In genomic region chr6:65792923-65793322, GRCm38 (mm10) we compare ENCODE assay signal across 32 mouse cellular contexts. TPM values are rescaled to one million over a fixed set of nuclear protein-coding genes. Genes with fewer than 3 reads are reported as not detected.
DNase-seq lines count a peak whose midpoint lies in the region; ATAC-seq and TF ChIP-seq lines count a peak whose summit lies in the region.
"Had no signal": no experiment of that assay in that cellular context is flagged by ENCODE, and none has a peak within 500 bp of the region (broad histone marks: within the 10 kb centered on the region; RNA-seq: fewer than 3 reads in every experiment).

No protein-coding gene starts in this region.

- no peak overlapping the region for H3K9ac ChIP-seq in kidney, postnatal 0 days (ENCODE audit: low read depth, low read length)
- H3K9ac ChIP-seq in midbrain, embryonic 14.5 days (replicated peaks; ENCODE audit: low read length): no peak overlapping the region
- H3K9ac ChIP-seq in midbrain, embryonic 15.5 days: no peak overlapping the region
- H3K9ac ChIP-seq: forebrain, embryonic 13.5 days; hindbrain, embryonic 14.5 days; liver, embryonic 14.5 days; lung, embryonic 14.5 days had no signal

- no peaks in the 10 kb centered on the region for H3K27me3 ChIP-seq in kidney, postnatal 0 days (ENCODE audit: insufficient read depth, low read length)
- H3K27me3 ChIP-seq in midbrain, embryonic 14.5 days (ENCODE audit: control insufficient read depth, insufficient read depth, low read length): no peaks in the 10 kb centered on the region
- H3K27me3 ChIP-seq in midbrain, embryonic 15.5 days (replicated peaks): no peaks in the 10 kb centered on the region
- H3K27me3 ChIP-seq: CH12.LX; forebrain, embryonic 13.5 days had no signal

- no peaks in the 10 kb centered on the region for H3K4me1 ChIP-seq in kidney, postnatal 0 days (replicated peaks; ENCODE audit: insufficient read depth, low read length)
- no peaks in the 10 kb centered on the region for H3K4me1 ChIP-seq in midbrain, embryonic 14.5 days (ENCODE audit: control insufficient read depth, insufficient read depth, low read length)
- no peaks in the 10 kb centered on the region for H3K4me1 ChIP-seq in midbrain, embryonic 15.5 days
- H3K4me1 ChIP-seq: forebrain, embryonic 13.5 days had no signal

- no peak overlapping the region for H3K4me3 ChIP-seq in kidney, postnatal 0 days (replicated peaks; ENCODE audit: low read depth, low read length)
- no peak overlapping the region for H3K4me3 ChIP-seq in midbrain, embryonic 14.5 days (replicated peaks; ENCODE audit: low read depth, low read length)
- H3K4me3 ChIP-seq in midbrain, embryonic 15.5 days: no peak overlapping the region
- H3K4me3 ChIP-seq: forebrain, embryonic 13.5 days; layer of hippocampus, adult 2 months had no signal

- 43% methylated on average over 2 of the region's 2 CpGs for WGBS in kidney, postnatal 0 days
- 80% methylated on average over 2 of the region's 2 CpGs for WGBS in midbrain, embryonic 14.5 days
- whole genome bisulfite sequencing in midbrain, embryonic 15.5 days: 77% methylated on average over 2 of the region's 2 CpGs

- H3K27ac ChIP-seq in kidney, postnatal 0 days: no peak overlapping the region
- H3K27ac ChIP-seq in midbrain, embryonic 14.5 days (replicated peaks; ENCODE audit: low read depth, low read length): no peak overlapping the region
- no peak overlapping the region for H3K27ac ChIP-seq in midbrain, embryonic 15.5 days
- H3K27ac ChIP-seq: forebrain, embryonic 13.5 days; hindbrain, embryonic 14.5 days; layer of hippocampus, adult 2 months; liver, embryonic 14.5 days had no signal

- H3K9me3 ChIP-seq in kidney, postnatal 0 days (replicated peaks; ENCODE audit: low read length): no peaks in the 10 kb centered on the region
- H3K9me3 ChIP-seq in midbrain, embryonic 14.5 days (ENCODE audit: control insufficient read depth, low read length): no peaks in the 10 kb centered on the region
- no peaks in the 10 kb centered on the region for H3K9me3 ChIP-seq in midbrain, embryonic 15.5 days
- H3K9me3 ChIP-seq: forebrain, embryonic 13.5 days; G1E had no signal

- TF ChIP-seq CTCF in kidney, postnatal 0 days (IDR thresholded peaks at IDR 0.05; ENCODE audit: low read depth): no peak

- ATAC-seq in frontal cortex, adult (ENCODE audit: low TSS enrichment): peak; percentile 83
- 0 out of 2 replicates have a peak, but pooled peaks have one; percentile 21 for ATAC-seq in kidney, postnatal 0 days (replicated peaks; ENCODE audit: low FRiP score, low read depth)
- 0 out of 2 replicates have a peak, but pooled peaks have one; percentile 14 for ATAC-seq in midbrain, embryonic 14.5 days (ENCODE audit: low FRiP score, low TSS enrichment)
- ATAC-seq in midbrain, embryonic 15.5 days (replicated peaks): no peak
- ATAC-seq: forebrain, embryonic 13.5 days; inflammation-experienced regulatory T-cells, adult 6 months; midbrain, embryonic 16.5 days had no signal

- H3K4me2 ChIP-seq in kidney, postnatal 0 days (ENCODE audit: low read length): no peak overlapping the region
- no peak overlapping the region for H3K4me2 ChIP-seq in midbrain, embryonic 14.5 days (ENCODE audit: low read length)
- no peak overlapping the region for H3K4me2 ChIP-seq in midbrain, embryonic 15.5 days
- H3K4me2 ChIP-seq: forebrain, embryonic 13.5 days; heart, embryonic 11.5 days; hindbrain, embryonic 14.5 days; lung, embryonic 14.5 days had no signal

- no peaks in the 10 kb centered on the region for H3K36me3 ChIP-seq in kidney, postnatal 0 days (ENCODE audit: insufficient read depth, low read length)
- no peaks in the 10 kb centered on the region for H3K36me3 ChIP-seq in midbrain, embryonic 14.5 days (ENCODE audit: control insufficient read depth, insufficient read depth, low read length)
- no peaks in the 10 kb centered on the region for H3K36me3 ChIP-seq in midbrain, embryonic 15.5 days (replicated peaks)
- H3K36me3 ChIP-seq: G1E had no signal

- DNase-seq in frontal cortex, postnatal 14 days (ENCODE audit: low spot score in 2 of 2): no peak
- DNase-seq in kidney, postnatal 0 days (ENCODE audit: low spot score): no peak
- DNase-seq in kidney, postnatal 14 days: no peak
- no peak for DNase-seq in midbrain, embryonic 14.5 days
- peak; percentile 53 for DNase-seq in brain, adult 2 months (ENCODE audit: low read depth, low spot score)
- no peak for DNase-seq in urinary bladder, postnatal 25 days (ENCODE audit: low spot score)
- DNase-seq: adrenal gland, postnatal 10 days; cerebellum, adult 11 months; cerebellum, adult 9-10 months; cerebellum, postnatal 36 days; gastrocnemius, postnatal 36 days; heart, adult 18-20 months; heart, postnatal 36 days; kidney, adult 11 months; layer of hippocampus, postnatal 36 days; liver; lung, embryonic 14.5 days; lung, postnatal 14 days; spleen, adult 18-20 months; thymus, adult 18-20 months; thymus, postnatal 25 days had no signal

RNA-seq across cellular contexts. Expression of gene Prdm5, which starts 14.1 kb away (rescaled TPM):
- polyA plus RNA-seq in kidney, postnatal 0 days (2015; fragmentation: Nextera tagmentation; extraction: Ambion mirVana): 14.1 and 15.5 TPM in 2 replicates
- polyA plus RNA-seq in midbrain, embryonic 14.5 days (2014; fragmentation: Nextera tagmentation; extraction: Ambion mirVana): 2.9 and 5.7 TPM in 2 replicates
- 5.2 and 5.5 TPM in 2 replicates for polyA plus RNA-seq in midbrain, embryonic 15.5 days (2015; fragmentation: Nextera tagmentation; extraction: Ambion mirVana)
- polyA plus RNA-seq: G1E had no signal
